Mouse (Mus musculus): Measurements from ENCODE around the gene Tc2n.

GRCm38 (mm10) chr12:101680538-101680937 lies 37.8 kb downstream of the Tc2n start:
- TF ChIP-seq CTCF (IDR thresholded peaks at IDR 0.05; ENCODE audit: control insufficient read depth, insufficient read depth, insufficient read length), result no peak
- TF ChIP-seq USF1 (IDR thresholded peaks at IDR 0.05; ENCODE audit: low read depth), result no peak
- no peak for TF ChIP-seq MAX (IDR thresholded peaks at IDR 0.05)

Data from C2C12 (cell line).